Mouse (Mus musculus): ENCODE measurements around the gene Helz2.

Gene Helz2

GRCm38 (mm10) chr2:181241602-181242313 lies at the start of gene Helz2:
Gene Helz2 (minus strand): TSS chr2:181242027.
- peak; percentile 71 for DNase-seq

DNA sequence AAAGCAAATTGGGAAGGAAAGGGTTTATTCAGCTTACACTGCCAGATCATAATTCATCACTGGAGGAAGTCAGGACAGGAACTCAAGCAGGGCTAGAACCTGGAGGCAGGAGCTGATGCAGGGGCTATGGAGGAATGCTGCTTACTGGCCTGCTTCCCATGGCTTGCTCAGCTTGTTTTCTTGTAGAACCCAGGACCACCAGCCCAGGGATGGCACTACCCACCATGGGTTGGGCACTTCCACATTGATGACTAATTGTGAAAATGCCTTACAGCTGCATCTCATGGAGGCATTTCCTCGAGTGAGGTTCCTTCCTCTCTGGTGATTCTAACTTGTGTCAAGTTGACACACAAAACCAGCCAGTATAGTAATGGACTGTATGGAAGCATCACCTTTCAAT lies 49.1 kb upstream of the Helz2 start:
- no peak for DNase-seq

- DNase-seq = no peak
These were observed 46.9 kb upstream of the Helz2 start for GRCm38 (mm10) chr2:181288691-181289090.

DNA sequence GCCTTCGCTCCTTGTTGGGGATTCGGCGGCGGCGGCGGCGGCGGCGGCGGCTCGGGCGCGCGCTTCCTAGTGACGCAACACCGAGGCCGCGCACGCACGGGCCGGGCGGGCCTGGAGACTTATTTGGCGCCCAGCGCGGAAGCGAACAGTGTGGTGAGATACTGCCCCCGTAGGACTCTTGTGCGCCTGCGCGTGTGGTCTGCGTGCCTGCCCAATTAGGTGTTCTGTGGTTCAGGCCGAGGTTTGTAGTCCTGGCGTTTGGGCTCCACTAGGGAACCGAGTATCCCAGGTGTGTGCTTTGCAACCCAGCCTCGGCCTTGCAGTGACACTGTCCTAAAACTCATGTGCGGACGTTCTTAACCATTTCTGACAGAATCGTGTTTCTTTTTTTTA lies 46.1 kb upstream of the Helz2 start, which contains the start of gene Gmeb2:
Gene Gmeb2, minus strand, starts transcription at position 78 of the 393 bp plus-strand sequence.
- DNase-seq = peak; percentile 91

- DNase-seq = peak; percentile 88
These were observed 45.6 kb upstream of the Helz2 start for GRCm38 (mm10) chr2:181287338-181287957.

DNA sequence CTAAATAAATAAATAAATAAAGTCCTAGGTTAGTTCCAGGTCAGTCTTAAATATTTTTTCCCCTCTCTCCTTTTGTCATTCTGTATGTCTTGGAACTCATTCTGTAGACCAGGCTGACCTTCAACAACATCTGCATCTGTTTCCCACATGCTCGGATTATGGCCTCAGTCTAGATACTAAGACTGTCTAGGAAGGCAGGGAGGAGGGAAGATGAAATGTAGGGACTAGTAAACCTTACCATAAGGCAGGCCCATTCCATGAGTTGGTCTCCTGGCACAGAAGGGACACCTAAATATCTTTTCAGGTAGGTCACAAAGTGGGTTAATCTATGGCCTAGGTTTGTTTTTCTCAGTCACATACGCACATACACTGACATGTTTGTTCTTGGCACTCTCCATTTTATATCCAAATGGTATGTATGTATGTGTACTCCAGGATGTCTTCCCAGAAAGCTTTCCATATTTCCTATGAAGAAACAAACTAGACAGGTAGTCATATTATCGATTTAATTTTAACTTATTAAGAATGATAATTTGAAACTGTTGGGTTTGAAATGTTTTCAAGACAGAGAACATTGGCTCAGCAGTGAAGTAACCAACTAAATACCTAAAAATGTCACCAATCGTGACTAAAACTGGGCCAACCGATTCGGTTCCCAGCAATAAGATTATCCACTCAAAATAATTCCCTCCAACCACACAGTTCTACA lies 45.0 kb upstream of the Helz2 start:
- DNase-seq = no peak

DNA sequence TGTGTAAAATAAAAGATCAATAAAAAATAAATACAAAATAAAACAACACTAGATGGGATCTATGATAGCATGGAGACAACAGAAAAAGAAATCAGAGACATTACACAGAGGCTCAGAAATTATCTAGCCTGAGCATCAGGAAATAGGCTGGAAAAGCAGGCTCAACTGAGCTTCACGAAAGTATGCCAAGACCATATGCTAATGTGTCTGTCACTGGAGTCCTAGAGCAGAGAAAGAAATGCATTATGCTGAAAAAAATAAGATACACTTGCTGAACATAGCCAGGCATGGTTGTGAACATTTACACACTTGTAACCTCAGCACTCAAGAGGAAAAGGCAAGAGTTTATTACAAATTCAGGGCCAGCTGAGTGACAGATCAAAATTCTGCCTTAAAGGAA lies 38.1 kb upstream of the Helz2 start:
- no peak for DNase-seq

DNA sequence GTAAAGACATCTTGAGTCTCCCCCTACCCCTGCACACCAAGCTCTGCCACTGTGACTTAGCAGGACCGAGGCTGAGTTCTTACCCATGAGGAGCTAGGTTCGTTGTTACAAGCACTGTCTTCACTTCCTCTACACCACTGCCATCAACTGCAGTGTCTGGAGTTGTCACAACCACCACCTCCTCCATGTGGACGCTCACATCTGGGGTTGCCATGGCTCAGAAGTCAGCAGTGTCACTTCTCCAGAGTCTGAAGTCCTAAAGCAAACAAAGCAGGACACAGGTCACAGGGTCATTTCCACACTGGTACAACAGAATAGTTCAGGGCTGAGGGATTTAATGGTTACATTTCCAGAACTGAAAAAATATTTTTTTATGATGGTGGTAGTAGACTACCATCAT lies 36.0 kb upstream of the Helz2 start:
- no peak for DNase-seq

GRCm38 (mm10) chr2:181276766-181277165 lies 34.9 kb upstream of the Helz2 start:
- no peak for DNase-seq

- no peak for DNase-seq
These were observed 32.8 kb upstream of the Helz2 start for GRCm38 (mm10) chr2:181274639-181275038.

DNA sequence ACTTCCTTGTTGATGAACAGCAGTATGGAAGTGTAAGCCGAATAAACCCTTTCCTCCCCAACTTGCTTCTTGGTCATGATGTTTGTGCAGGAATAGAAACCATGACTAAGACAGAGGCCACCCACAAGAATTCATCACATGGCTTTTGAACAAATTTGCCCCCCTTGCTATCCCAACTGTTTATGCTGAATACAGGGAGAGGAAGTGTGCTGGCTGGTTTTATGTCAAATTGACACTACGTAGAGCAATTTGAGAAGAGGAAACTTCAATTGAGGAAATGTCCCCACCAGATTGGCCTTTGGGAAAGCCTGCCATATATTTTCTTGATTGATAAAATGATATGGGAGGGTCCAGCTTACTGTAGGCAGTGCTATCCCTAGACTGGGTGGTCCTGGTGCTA lies 32.0 kb upstream of the Helz2 start:
- no peak for DNase-seq

GRCm38 (mm10) chr2:181272092-181272491 lies 30.3 kb upstream of the Helz2 start:
- no peak for DNase-seq

GRCm38 (mm10) chr2:181266839-181267238 lies 25.0 kb upstream of the Helz2 start:
- DNase-seq = no peak

- DNase-seq = no peak
These were observed 11.4 kb upstream of the Helz2 start for GRCm38 (mm10) chr2:181253248-181253647.

DNA sequence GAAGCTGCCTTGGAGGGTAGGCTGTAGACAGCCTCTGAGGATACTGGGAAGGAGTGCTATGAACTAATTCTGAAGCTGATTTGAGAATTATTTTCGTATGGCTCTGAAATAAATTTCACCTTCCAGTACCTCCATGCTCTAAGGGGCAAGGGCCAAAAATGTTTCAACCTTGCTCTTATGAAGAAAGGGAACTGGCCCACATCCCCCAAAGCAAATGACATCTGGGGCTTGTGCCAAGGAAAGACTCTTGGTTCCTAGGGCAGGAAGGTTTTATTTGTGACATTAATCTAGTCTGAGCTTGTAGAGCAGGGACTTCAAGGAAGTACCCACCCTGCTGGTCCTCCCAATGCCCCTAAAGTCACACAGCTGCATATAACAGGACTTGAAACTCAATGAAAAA lies 10.0 kb upstream of the Helz2 start:
- no peak for DNase-seq

- no peak for DNase-seq
These were observed 7.4 kb upstream of the Helz2 start for GRCm38 (mm10) chr2:181249217-181249616.

GRCm38 (mm10) chr2:181245031-181245430 lies 3.2 kb upstream of the Helz2 start:
- no peak for DNase-seq

GRCm38 (mm10) chr2:181243706-181244394 lies 2.0 kb upstream of the Helz2 start:
- DNase-seq = peak; percentile 30

DNA sequence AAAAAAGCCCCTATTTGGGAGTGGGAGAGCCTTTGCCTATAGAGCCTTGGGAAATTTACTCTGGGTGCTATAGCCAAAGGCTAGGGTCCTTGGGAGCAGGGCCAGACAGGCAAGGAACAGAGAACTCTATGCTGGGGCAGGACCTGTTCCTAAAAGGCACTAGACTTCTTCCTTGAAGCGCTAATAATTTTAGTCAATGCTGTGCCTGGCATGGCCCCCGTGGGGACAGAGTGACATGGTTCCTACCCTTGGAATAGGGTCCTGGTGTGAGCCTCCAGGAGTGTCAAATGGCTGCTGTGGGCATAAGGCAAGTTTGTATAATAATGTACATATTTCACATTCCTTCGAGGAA lies 463 bp upstream of the Helz2 start:
- no peak for DNase-seq

GRCm38 (mm10) chr2:181240806-181241440 lies 904 bp downstream of the Helz2 start:
- no peak for DNase-seq

- DNase-seq = no peak
These were observed 2.6 kb downstream of the Helz2 start for GRCm38 (mm10) chr2:181239261-181239660.

- DNase-seq = no peak
These were observed 3.0 kb downstream of the Helz2 start for GRCm38 (mm10) chr2:181238861-181239260.

DNA sequence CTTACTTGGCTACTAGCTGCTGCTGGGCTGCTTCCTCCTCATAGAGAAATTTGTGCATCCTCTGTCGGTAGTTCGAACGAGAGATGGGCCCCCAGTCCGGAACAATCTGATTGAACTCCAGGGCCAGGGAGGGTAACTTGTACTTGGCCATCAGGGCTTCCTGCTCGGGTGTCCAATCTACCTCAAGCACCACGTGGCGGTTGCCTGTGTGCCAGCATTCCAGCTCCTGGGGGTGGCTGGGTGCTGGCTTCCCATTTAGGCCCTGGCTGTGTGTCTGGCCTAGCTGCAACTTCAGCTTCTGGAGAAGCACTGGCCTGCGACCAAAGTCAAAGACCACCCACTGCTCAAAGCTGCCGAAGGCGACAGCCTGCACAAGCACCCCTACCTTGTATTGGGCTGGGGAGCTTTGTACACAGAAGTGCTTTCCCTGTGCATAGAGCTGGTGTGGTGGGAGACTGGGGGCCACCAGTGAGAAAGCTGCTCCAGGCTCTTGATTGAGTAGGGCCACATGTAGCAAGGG lies 3.7 kb downstream of the Helz2 start:
- no peak for DNase-seq

Data from thymus, postnatal 25 days (tissue).